Mouse (Mus musculus): ENCODE measurements around the gene Plekha5.

- no peak for TF ChIP-seq CTCF (IDR thresholded peaks at IDR 0.05; ENCODE audit: low read depth, low read length)
- no peak for TF ChIP-seq POLR2A (IDR thresholded peaks at IDR 0.05; ENCODE audit: extremely low read depth, insufficient read depth, low read length)
Measured at GRCm38 (mm10) chr6:140516202-140516601, 92.3 kb downstream of the Plekha5 start.

Data from liver, adult 2 months (tissue).